Comparison of ENCODE assay signal across 33 mouse cellular contexts in genomic region chr14:121973114-121973513, GRCm38 (mm10). TPM values are rescaled to one million over a fixed set of nuclear protein-coding genes. Genes with fewer than 3 reads are reported as not detected.
"Had no signal": no experiment of that assay in that cellular context is flagged by ENCODE, and none has a peak within 500 bp of the region (broad histone marks: within the 10 kb centered on the region; RNA-seq: fewer than 3 reads in every experiment).

No protein-coding gene starts in this region.

- H3K27ac ChIP-seq: heart, adult 2 months; hindbrain, embryonic 10.5 days; hindbrain, embryonic 12.5 days; hindbrain, embryonic 14.5 days; limb, embryonic 13.5 days; limb, embryonic 15.5 days; liver, embryonic 12.5 days; liver, embryonic 14.5 days had no signal

- ATAC-seq: hindbrain, embryonic 16.5 days; intestine, embryonic 16.5 days; liver, embryonic 12.5 days had no signal

- H3K9ac ChIP-seq: heart, embryonic 12.5 days; hindbrain, embryonic 12.5 days; hindbrain, embryonic 14.5 days; limb, embryonic 13.5 days; limb, embryonic 15.5 days; liver, embryonic 12.5 days; liver, embryonic 14.5 days had no signal

- H3K4me1 ChIP-seq: hindbrain, embryonic 10.5 days; hindbrain, embryonic 12.5 days; limb, embryonic 13.5 days; limb, embryonic 15.5 days; liver, embryonic 12.5 days had no signal

- H3K4me3 ChIP-seq: heart, adult 2 months; heart, embryonic 12.5 days; hindbrain, embryonic 10.5 days; hindbrain, embryonic 12.5 days; limb, embryonic 13.5 days; limb, embryonic 15.5 days; liver, embryonic 12.5 days had no signal

- H3K9me3 ChIP-seq: hindbrain, embryonic 10.5 days; hindbrain, embryonic 12.5 days; limb, embryonic 15.5 days; liver, embryonic 12.5 days had no signal

- H3K4me2 ChIP-seq: heart, embryonic 12.5 days; hindbrain, embryonic 12.5 days; hindbrain, embryonic 14.5 days; limb, embryonic 13.5 days; limb, embryonic 15.5 days; liver, embryonic 12.5 days had no signal

- DNase-seq: gastrocnemius, postnatal 14 days; gastrocnemius, postnatal 36 days; heart, adult 2 months; heart, postnatal 14 days; heart, postnatal 4 days; kidney, adult 18-20 months; kidney, adult 8-10 months; kidney, postnatal 14 days; kidney, postnatal 36 days; layer of hippocampus, adult 9-11 months; layer of hippocampus, postnatal 36 days; left cerebral cortex, postnatal 4 days had no signal

- H3K27me3 ChIP-seq: heart, embryonic 12.5 days; hindbrain, embryonic 12.5 days; limb, embryonic 13.5 days; limb, embryonic 15.5 days; liver, embryonic 12.5 days had no signal

RNA-seq across cellular contexts. Expression of gene Gpr18, which starts 57.5 kb away (rescaled TPM):
- total RNA-seq: gastrocnemius, adult 18-20 months; gastrocnemius, adult 8-10 months; gastrocnemius, postnatal 14 days; gastrocnemius, postnatal 36 days; heart, postnatal 4 days; layer of hippocampus, adult 18-20 months; layer of hippocampus, adult 8-10 months; layer of hippocampus, postnatal 14 days; layer of hippocampus, postnatal 36 days; left cerebral cortex, adult 18-20 months; left cerebral cortex, adult 8-10 months; left cerebral cortex, postnatal 10 days; left cerebral cortex, postnatal 25 days; left cerebral cortex, postnatal 4 days had no signal
- polyA plus RNA-seq: heart, embryonic 14.5 days; hindbrain, embryonic 12.5 days; hindbrain, embryonic 14.5 days; kidney, embryonic 16.5 days; liver, embryonic 12.5 days had no signal
